Mouse (Mus musculus) kidney, embryonic 16.5 days (tissue): Measurements from ENCODE around the gene Fars2. TPM values are rescaled to one million over a fixed set of nuclear protein-coding genes. Genes with fewer than 3 reads are reported as not detected.

Experiments used
- ATAC-seq: fragments of 200-750 bp; cut with Nextera tagmentation; 2 replicates; pipeline ENCODE4 v1.8.0; 2017; ENCODE audit warnings: moderate TSS enrichment; ENCODE audit not compliant: low FRiP score, low TSS enrichment
- H3K27ac ChIP-seq: fragments of 300-500 bp; sonication (generic); 2 replicates; pipeline ENCODE4 v1.5.1; 2014; ENCODE audit warnings: low read length
- H3K27me3 ChIP-seq: fragments of 300-500 bp; sonication (generic); 2 replicates; pipeline ENCODE4 v1.6.1; 2014; ENCODE audit warnings: low read length, control low read depth, mixed read lengths; ENCODE audit not compliant: insufficient read depth
- H3K36me3 ChIP-seq: fragments of 300-500 bp; sonication (generic); 2 replicates; pipeline ENCODE4 v1.6.1; 2014; ENCODE audit warnings: low read length, control low read depth, mixed read lengths; ENCODE audit not compliant: insufficient read depth
- H3K4me1 ChIP-seq: fragments of 300-500 bp; sonication (generic); 2 replicates; pipeline ENCODE4 v1.6.1; 2014; ENCODE audit warnings: low read length, control low read depth, mixed read lengths; ENCODE audit not compliant: insufficient read depth
- H3K4me2 ChIP-seq: fragments of 300-500 bp; sonication (generic); replicated peaks from 2 replicates; pipeline ENCODE4 v1.6.1; 2014; ENCODE audit warnings: low read depth, low read length
- H3K4me3 ChIP-seq: fragments of 300-500 bp; sonication (generic); 2 replicates; pipeline ENCODE4 v1.5.1; 2014; ENCODE audit warnings: mild to moderate bottlenecking, low read length
- H3K9ac ChIP-seq: fragments of 300-500 bp; sonication (generic); replicated peaks from 2 replicates; pipeline ENCODE4 v1.6.1; 2014; ENCODE audit warnings: low read length
- H3K9me3 ChIP-seq: fragments of 300-500 bp; sonication (generic); 2 replicates; pipeline ENCODE4 v1.6.1; 2016; ENCODE audit warnings: low read length, control low read depth
- WGBS: fragments of 180-500 bp; shearing (Covaris S2); extraction: QIAGEN DNeasy Blood & Tissue Kit; methylation state at CpG from one replicate; pipeline ENCODE4 v1.1.7; 2014; 5-methylcytosine and 5-hydroxymethylcytosine counted together
- polyA plus RNA-seq: library from polyadenylated mRNA; unstranded; fragments of >200 nt; fragmentation: Nextera tagmentation; extraction: Ambion mirVana; gene quantifications from 2 replicates; pipeline ENCODE4 v1.2.1, GENCODE M21; 2015

Gene Fars2
- polyA plus RNA-seq, 1 experiment from 2014 or later: 48.6 TPM

GRCm38 (mm10) chr13:36696351-36696771, 579.1 kb downstream of the Fars2 start:
- ATAC-seq: no peak
- no peaks in the 10 kb centered on the region for H3K4me1 ChIP-seq
- H3K27ac ChIP-seq: no peak overlapping the region
- 79% methylated on average over 8 of the region's 8 CpGs for WGBS
- H3K9me3 ChIP-seq: no peaks in the 10 kb centered on the region
- no peaks in the 10 kb centered on the region for H3K27me3 ChIP-seq
- H3K9ac ChIP-seq: no peak overlapping the region
- H3K4me2 ChIP-seq: no peak overlapping the region
- H3K36me3 ChIP-seq: no peaks in the 10 kb centered on the region
- no peak overlapping the region for H3K4me3 ChIP-seq

DNA sequence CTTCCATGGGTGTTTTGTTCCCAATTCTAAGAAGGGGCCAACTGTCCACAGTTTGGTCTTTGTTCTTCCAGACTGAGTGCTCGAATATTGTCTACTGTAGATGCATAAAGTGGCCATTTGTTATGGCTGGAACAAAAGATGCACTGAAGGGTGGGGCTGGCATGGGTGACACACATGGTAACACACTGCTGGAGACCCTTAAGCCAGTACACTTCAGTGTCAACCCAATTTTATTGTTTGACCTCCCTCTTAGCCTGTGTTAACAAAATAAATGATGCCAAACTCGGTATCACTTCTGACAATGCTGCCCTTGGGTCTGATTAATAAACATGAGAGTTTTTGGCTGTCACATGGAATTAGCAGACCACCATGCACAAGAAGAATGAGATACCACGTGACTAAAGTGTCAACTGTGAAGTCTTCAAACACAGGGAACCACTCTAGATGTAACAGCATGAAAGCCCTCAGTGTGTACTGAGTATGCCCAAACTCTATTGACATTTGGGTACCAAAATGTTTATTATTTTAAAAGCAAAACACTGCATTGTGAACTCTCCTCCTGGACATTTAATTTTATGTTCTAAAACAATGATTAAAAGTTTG, 590.0 kb downstream of the Fars2 start:
- Histone ChIP-seq H3K9ac (no peak overlapping the region), H3K9me3 (no peaks in the 10 kb centered on the region), H3K27ac (no peak overlapping the region), H3K27me3 (no peaks in the 10 kb centered on the region), H3K4me3 (no peak overlapping the region), H3K4me1 (no peaks in the 10 kb centered on the region), H3K36me3 (no peaks in the 10 kb centered on the region), H3K4me2 (no peak overlapping the region)
- WGBS: 62% methylated on average over 3 of the region's 3 CpGs
- ATAC-seq: no peak

DNA sequence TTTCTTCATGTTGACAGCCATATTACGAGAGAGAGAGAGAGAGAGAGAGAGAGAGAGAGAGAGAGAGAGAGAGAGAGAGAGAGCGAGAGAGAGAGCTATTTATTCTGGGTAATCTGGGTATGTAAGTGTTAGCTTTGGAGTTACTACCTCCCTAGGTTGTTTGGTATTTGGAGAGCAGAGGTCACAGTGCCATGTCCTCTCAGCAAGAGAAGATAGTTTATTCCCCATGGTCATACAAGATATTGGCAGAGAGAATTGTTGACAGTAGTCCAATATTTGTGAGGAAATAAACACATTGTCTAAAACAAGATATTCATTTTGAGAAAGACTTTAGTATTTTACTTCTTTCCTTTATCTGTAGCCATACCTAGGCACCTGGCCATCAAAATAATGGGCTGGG, 596.9 kb downstream of the Fars2 start:
- no peak for ATAC-seq
- no peak overlapping the region for H3K9ac ChIP-seq
- H3K36me3 ChIP-seq: no peaks in the 10 kb centered on the region
- H3K27ac ChIP-seq: no peak overlapping the region
- no peak overlapping the region for H3K4me3 ChIP-seq
- H3K9me3 ChIP-seq: no peaks in the 10 kb centered on the region
- no peaks in the 10 kb centered on the region for H3K4me1 ChIP-seq
- H3K27me3 ChIP-seq: no peaks in the 10 kb centered on the region
- H3K4me2 ChIP-seq: no peak overlapping the region
- 74% methylated on average over 2 of the region's 2 CpGs for WGBS

GRCm38 (mm10) chr13:36716708-36717107, 599.5 kb downstream of the Fars2 start:
- Histone ChIP-seq H3K9me3 (no peaks in the 10 kb centered on the region), H3K27me3 (peaks cover 13% of the 10 kb centered on the region), H3K4me2 (no peak overlapping the region), H3K9ac (no peak overlapping the region), H3K36me3 (no peaks in the 10 kb centered on the region), H3K4me1 (no peaks in the 10 kb centered on the region), H3K27ac (no peak overlapping the region), H3K4me3 (no peak overlapping the region)
- WGBS: 63% methylated on average over 2 of the region's 2 CpGs
- ATAC-seq: no peak

GRCm38 (mm10) chr13:36717376-36717775, 600.2 kb downstream of the Fars2 start:
- H3K27me3 ChIP-seq: peaks cover 19% of the 10 kb centered on the region
- no peak overlapping the region for H3K9ac ChIP-seq
- no peak overlapping the region for H3K4me2 ChIP-seq
- H3K27ac ChIP-seq: no peak overlapping the region
- 69% methylated on average over 3 of the region's 3 CpGs for WGBS
- no peak overlapping the region for H3K4me3 ChIP-seq
- H3K36me3 ChIP-seq: no peaks in the 10 kb centered on the region
- H3K4me1 ChIP-seq: no peaks in the 10 kb centered on the region
- no peaks in the 10 kb centered on the region for H3K9me3 ChIP-seq
- ATAC-seq: no peak

GRCm38 (mm10) chr13:36720297-36721017, 603.2 kb downstream of the Fars2 start:
- no peak overlapping the region for H3K9ac ChIP-seq
- H3K27ac ChIP-seq: no peak overlapping the region
- 92% methylated on average over 5 of the region's 5 CpGs for WGBS
- no peak overlapping the region for H3K4me3 ChIP-seq
- H3K4me2 ChIP-seq: no peak overlapping the region
- no peaks in the 10 kb centered on the region for H3K36me3 ChIP-seq
- H3K4me1 ChIP-seq: peaks cover 6% of the 10 kb centered on the region
- ATAC-seq: no peak
- H3K9me3 ChIP-seq: no peaks in the 10 kb centered on the region
- peaks cover 50% of the 10 kb centered on the region for H3K27me3 ChIP-seq

DNA sequence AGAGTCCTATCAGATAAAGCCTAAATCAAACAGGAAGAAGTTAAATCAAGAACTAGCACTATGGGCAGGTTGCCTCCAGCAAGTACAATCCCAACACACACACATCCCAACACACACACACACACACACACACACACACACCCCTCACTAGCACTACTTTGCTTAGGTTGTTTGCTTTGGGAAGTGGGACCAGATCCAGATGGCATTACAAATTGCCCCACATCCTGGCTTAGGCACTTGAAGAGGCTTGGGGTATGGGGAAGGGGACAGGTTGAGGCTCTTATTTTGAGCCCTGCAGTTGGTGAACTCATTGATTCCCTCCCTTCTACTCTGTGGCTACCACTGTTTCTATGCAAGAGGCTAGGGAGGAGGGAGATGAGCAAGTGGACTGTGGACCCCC, 605.1 kb downstream of the Fars2 start:
- ATAC-seq: no peak
- H3K9ac ChIP-seq: no peak overlapping the region
- H3K4me3 ChIP-seq: no peak overlapping the region
- no peak overlapping the region for H3K4me2 ChIP-seq
- H3K27me3 ChIP-seq: peaks cover 68% of the 10 kb centered on the region
- H3K27ac ChIP-seq: no peak overlapping the region
- H3K4me1 ChIP-seq: peaks cover 15% of the 10 kb centered on the region
- no peaks in the 10 kb centered on the region for H3K36me3 ChIP-seq
- H3K9me3 ChIP-seq: no peaks in the 10 kb centered on the region

GRCm38 (mm10) chr13:36723726-36724300, 606.6 kb downstream of the Fars2 start:
- Histone ChIP-seq H3K4me3 (no peak overlapping the region), H3K4me1 (peaks cover 15% of the 10 kb centered on the region), H3K27me3 (peaks cover 81% of the 10 kb centered on the region), H3K9me3 (no peaks in the 10 kb centered on the region; the same call in 1 of the 2 replicates), H3K27ac (no peak overlapping the region), H3K36me3 (no peaks in the 10 kb centered on the region), H3K9ac (no peak overlapping the region), H3K4me2 (no peak overlapping the region)
- no peak for ATAC-seq
- WGBS: 4% methylated on average over 15 of the region's 15 CpGs

GRCm38 (mm10) chr13:36724533-36725470, 607.6 kb downstream of the Fars2 start:
- Histone ChIP-seq H3K9me3 (no peaks in the 10 kb centered on the region; the same call in 1 of the 2 replicates), H3K27me3 (peaks cover 90% of the 10 kb centered on the region), H3K4me3 (peak overlapping the region; percentile 28), H3K36me3 (no peaks in the 10 kb centered on the region), H3K27ac (no peak overlapping the region), H3K4me2 (peak overlapping the region; percentile 43), H3K4me1 (peaks cover 15% of the 10 kb centered on the region), H3K9ac (no peak overlapping the region)
- WGBS: under 1% methylated on average over 40 of the region's 40 CpGs
- ATAC-seq: no peak
